Mouse (Mus musculus): ENCODE measurements around the gene Fam118a. TPM values are rescaled to one million over a fixed set of nuclear protein-coding genes. Genes with fewer than 3 reads are reported as not detected.

Gene Fam118a
- polyA plus RNA-seq, 1 experiment from 2014 or later, result 30.4 TPM

DNA sequence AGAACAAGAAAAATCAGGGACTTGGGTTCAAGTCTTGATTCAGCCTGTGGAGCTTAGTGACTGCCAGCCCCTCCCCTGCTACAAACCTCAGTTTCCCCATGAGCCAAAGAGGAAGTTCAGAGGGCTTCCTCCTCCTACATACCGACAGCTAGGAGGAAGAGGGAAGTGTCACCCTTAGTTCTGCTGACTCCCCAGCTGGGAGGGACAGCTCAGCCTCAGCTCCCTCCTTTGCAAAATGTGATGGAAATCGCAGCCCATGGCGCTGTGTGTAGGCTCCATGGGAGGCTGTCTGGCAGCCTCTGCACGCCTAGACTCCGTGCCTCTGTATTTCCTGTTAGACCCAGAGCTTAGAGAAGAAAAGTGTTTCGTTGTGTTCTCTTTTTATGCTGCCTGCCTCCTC, 34.2 kb upstream of the Fam118a start:
- no peak overlapping the region for H3K9ac ChIP-seq
- WGBS, result 27% methylated on average over 6 of the region's 6 CpGs
- H3K27ac ChIP-seq, result peak overlapping the region; percentile 57; the same call in 1 of the 2 replicates
- H3K4me1 ChIP-seq, result no peaks in the 10 kb centered on the region
- ATAC-seq (ENCODE audit: insufficient read depth, low FRiP score, low read depth), result no peak
- no peak overlapping the region for H3K4me3 ChIP-seq (replicated peaks)
- H3K9me3 ChIP-seq, result no peaks in the 10 kb centered on the region
- no peak overlapping the region for H3K4me2 ChIP-seq
- no peaks in the 10 kb centered on the region for H3K36me3 ChIP-seq
- H3K27me3 ChIP-seq (replicated peaks), result no peaks in the 10 kb centered on the region

DNA sequence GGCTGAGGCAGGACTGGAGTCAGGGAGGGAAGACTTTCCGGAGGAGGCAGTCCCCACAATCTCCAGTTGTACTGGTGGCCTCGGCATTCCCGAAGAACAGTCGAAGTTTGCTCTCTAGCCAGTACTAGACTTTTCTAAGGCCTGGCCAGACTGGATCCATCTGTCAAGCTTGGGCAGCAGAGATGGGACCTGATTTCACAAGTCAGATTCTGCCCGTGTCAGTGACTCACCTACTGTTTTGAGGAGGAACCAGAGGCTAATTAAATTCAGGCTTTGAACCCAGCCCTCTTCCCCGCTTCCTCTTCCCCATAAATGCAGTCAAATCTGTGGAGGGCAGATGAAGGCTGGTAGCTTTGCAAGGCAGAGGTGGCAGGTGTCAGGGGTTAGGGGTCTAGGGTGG, 33.7 kb upstream of the Fam118a start:
- Histone ChIP-seq H3K27ac (peak overlapping the region; percentile 57; the same call in 1 of the 2 replicates), H3K4me3 (replicated peaks) (no peak overlapping the region), H3K36me3 (no peaks in the 10 kb centered on the region), H3K27me3 (replicated peaks) (no peaks in the 10 kb centered on the region), H3K4me2 (no peak overlapping the region), H3K9ac (no peak overlapping the region), H3K4me1 (no peaks in the 10 kb centered on the region), H3K9me3 (no peaks in the 10 kb centered on the region)
- ATAC-seq (ENCODE audit: insufficient read depth, low FRiP score, low read depth), result no peak
- 31% methylated on average over 6 of the region's 6 CpGs for WGBS

DNA sequence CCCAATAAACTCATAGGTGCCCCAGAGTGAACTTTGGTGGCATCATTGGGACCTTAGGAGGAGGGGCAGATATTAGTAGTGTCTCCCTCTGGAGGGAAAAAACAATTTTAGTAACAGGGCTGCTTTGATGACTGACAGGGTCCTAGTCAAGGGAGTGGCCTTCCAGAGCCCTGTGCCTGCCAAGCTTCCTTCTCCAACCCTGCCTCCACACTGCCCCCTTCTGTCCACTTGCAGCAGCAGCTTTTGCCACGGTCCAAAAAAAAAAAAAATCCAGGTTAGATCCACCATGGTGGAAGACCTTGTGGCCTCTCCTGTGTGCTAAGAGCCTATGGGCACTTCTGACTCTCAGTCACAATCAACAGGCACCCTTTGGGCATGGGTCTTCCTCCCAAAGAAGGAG, 32.8 kb upstream of the Fam118a start:
- Histone ChIP-seq H3K27ac (no peak overlapping the region), H3K4me2 (no peak overlapping the region), H3K9ac (no peak overlapping the region), H3K27me3 (replicated peaks) (no peaks in the 10 kb centered on the region), H3K4me3 (replicated peaks) (no peak overlapping the region), H3K9me3 (no peaks in the 10 kb centered on the region), H3K36me3 (no peaks in the 10 kb centered on the region), H3K4me1 (no peaks in the 10 kb centered on the region)
- WGBS, result 20% methylated on average over 1 of the region's 1 CpGs
- no peak for ATAC-seq (ENCODE audit: insufficient read depth, low FRiP score, low read depth)

DNA sequence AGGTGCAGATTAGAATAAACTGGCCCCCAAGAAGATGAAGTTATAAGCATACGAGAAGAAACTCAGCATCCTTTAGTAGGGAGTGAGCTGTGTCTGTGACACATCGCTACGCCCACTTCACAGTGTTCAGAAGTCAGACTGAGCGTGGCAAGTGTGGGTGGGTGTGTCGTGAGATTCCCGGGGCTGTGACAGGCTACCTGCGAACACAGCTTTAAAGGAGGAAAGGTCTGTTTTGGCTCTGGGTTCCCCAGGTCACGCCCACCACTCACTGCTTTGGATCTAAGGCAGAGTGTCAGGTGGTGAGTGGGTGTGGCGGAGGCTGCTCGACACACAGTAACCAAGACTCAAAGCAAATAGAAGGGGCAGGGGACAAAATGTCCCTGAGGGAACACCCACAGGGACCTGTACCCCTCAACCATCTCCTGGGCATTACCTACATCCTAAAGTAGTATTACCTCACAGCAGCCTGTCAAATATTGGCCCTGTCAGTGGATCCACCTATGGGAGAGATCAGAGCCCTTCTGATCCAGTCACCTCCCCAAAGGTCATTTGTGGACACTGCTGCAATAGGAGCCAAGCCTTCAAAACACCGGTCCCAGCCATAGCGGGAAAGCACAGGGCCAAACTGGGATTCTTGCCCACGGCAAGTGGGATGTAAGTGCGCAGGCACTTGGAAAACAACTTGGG, 30.8 kb upstream of the Fam118a start:
- H3K4me3 ChIP-seq (replicated peaks), result no peak overlapping the region
- WGBS, result 60% methylated on average over 14 of the region's 14 CpGs
- no peaks in the 10 kb centered on the region for H3K9me3 ChIP-seq
- no peaks in the 10 kb centered on the region for H3K27me3 ChIP-seq (replicated peaks)
- no peaks in the 10 kb centered on the region for H3K4me1 ChIP-seq
- no peak overlapping the region for H3K4me2 ChIP-seq
- no peaks in the 10 kb centered on the region for H3K36me3 ChIP-seq
- ATAC-seq (ENCODE audit: insufficient read depth, low FRiP score, low read depth), result no peak
- H3K9ac ChIP-seq, result no peak overlapping the region
- H3K27ac ChIP-seq, result no peak overlapping the region

DNA sequence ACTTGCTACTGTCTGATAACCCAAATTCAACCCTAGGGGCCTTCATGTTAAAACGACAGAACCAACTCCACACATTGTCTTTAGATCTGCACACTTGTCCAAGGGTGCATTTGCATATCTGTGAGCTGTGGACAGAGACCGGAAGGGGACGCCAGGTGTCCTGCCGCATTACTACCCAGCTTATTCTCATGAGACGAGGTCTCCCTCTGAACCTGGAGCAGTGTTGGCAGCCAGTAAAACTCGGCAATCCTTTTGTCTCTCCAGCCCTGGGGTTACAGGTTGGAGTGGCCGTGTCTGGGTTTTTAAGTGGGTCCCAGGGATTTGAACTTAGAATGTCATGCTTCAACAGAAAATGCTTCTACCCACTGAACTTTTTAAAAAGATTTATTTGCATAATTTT, 28.8 kb upstream of the Fam118a start:
- 69% methylated on average over 7 of the region's 7 CpGs for WGBS
- H3K4me1 ChIP-seq, result no peaks in the 10 kb centered on the region
- no peaks in the 10 kb centered on the region for H3K36me3 ChIP-seq
- no peak overlapping the region for H3K9ac ChIP-seq
- no peak for ATAC-seq (ENCODE audit: insufficient read depth, low FRiP score, low read depth)
- no peaks in the 10 kb centered on the region for H3K9me3 ChIP-seq
- H3K4me3 ChIP-seq (replicated peaks), result no peak overlapping the region
- H3K4me2 ChIP-seq, result no peak overlapping the region
- no peaks in the 10 kb centered on the region for H3K27me3 ChIP-seq (replicated peaks)
- H3K27ac ChIP-seq, result no peak overlapping the region

DNA sequence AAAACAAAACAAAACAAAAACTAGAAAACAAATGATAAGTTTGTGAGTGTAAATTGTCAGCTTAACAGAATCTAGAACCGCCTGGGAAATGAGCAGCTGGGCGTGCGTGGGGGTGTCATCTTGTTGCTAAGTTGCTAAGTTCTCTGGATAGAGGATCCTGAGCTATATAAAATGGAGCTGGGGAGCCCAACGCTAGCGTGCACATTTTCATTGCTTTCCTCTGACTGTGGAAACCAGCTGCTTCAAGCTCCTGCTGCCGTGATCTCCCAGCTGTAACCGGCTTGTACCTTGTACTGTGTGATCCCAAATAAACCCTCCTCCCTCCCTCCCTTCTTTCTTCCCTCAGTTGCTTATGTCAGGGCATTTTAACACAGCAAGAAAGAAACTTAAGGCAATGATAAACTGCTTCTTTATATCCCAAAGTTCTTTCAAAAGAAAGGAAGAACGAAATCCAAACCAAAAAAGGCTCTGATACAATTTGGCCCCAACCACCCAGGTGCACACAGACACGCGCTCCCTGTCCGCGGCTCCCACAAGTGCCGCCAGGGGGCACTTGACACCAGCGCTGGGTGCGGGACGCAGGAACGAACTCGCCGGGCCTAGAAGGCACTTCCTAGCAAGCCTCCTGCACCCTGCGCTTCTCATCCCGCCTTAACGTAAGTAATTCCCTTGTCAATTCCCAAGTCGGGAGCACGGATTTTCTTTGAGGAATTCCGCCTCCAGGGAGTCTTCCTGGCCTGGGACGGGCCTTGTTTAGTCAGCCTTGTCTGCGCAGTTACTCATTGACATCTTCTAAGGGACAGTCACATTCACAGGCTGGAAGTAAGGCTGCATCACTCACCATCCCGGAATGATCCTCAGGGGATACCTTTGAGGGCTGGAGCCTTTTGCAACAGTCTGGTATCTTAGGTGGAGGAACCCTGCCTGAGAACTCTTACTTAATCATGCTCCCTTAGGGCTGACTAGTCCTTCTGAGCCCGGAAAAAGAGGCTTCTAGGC, 27.5 kb upstream of the Fam118a start:
- no peaks in the 10 kb centered on the region for H3K4me1 ChIP-seq
- H3K4me2 ChIP-seq, result peak overlapping the region; percentile 24; the same call in 1 of the 2 replicates
- no peaks in the 10 kb centered on the region for H3K36me3 ChIP-seq
- WGBS, result 17% methylated on average over 29 of the region's 29 CpGs
- no peaks in the 10 kb centered on the region for H3K9me3 ChIP-seq
- no peaks in the 10 kb centered on the region for H3K27me3 ChIP-seq (replicated peaks)
- no peak overlapping the region for H3K4me3 ChIP-seq (replicated peaks)
- no peak overlapping the region for H3K27ac ChIP-seq
- H3K9ac ChIP-seq, result no peak overlapping the region
- peak; percentile 70; the same call in 1 of the 2 replicates for ATAC-seq (ENCODE audit: insufficient read depth, low FRiP score, low read depth)

DNA sequence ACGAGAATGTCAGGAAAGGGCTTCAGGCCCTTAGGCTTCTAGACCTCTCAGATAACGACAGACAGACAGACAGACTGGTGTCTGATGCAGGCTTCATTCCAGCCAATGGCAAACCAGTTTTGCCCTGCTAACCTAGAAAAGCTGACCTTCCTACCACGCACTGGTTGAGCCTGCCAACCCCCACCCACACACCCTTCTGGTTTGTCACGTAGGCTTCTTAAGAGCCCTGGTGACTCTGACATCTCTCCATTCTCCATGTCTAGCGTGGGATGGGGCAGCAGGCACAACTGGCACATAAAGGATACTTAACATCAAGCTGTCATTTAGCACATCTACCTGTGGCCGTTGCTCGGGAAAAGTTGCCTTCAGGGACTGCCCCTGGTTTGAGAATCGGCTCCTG, 19.1 kb upstream of the Fam118a start:
- 83% methylated on average over 8 of the region's 8 CpGs for WGBS
- Histone ChIP-seq H3K4me2 (no peak overlapping the region), H3K9ac (no peak overlapping the region), H3K4me3 (replicated peaks) (no peak overlapping the region), H3K27me3 (replicated peaks) (no peaks in the 10 kb centered on the region), H3K4me1 (peaks cover 12% of the 10 kb centered on the region), H3K9me3 (no peaks in the 10 kb centered on the region), H3K27ac (no peak overlapping the region), H3K36me3 (no peaks in the 10 kb centered on the region)
- ATAC-seq (ENCODE audit: insufficient read depth, low FRiP score, low read depth), result no peak

DNA sequence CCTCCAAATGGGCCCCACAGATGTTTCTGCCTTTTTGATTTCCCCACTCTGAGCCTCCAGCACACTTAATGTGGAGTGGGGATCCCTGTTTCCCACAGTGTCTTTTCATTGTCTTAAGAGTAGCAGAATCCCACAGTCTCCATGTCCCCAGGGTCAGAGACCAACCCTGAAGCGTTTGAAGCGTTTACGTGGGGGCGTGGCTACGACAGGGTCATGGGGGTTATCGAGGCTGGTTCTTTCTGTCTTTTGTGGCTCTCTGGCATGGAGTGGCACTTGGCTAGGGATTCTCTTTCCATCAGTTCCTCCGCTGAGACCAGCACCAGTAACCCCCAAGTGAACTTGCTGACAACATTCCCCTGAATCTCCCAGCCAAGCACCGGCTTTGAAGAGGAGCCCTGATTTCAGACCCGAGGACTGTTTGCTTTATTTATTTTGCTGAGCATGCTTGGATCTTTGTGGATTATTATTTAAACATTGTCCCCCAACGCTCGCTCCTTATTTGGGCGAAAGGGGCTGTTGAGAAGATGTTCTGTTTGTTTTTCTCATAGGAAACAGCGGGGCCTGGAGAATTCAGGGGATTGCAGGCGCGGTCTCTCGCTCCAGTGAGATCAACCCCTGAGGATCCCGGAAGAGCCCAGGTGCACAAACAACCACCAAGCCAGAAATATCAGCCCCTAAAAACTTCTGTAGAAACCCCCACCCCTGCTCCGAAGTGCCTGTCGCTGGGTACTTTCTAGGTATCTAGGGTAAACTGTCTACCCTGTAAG, 16.7 kb upstream of the Fam118a start:
- Histone ChIP-seq H3K9me3 (no peaks in the 10 kb centered on the region), H3K4me3 (replicated peaks) (no peak overlapping the region; the same call in 1 of the 2 replicates), H3K27ac (peak overlapping the region; percentile 75), H3K4me1 (peaks cover 18% of the 10 kb centered on the region), H3K4me2 (peak overlapping the region; percentile 29), H3K27me3 (replicated peaks) (no peaks in the 10 kb centered on the region), H3K36me3 (no peaks in the 10 kb centered on the region), H3K9ac (no peak overlapping the region)
- 21% methylated on average over 19 of the region's 19 CpGs for WGBS
- ATAC-seq (ENCODE audit: insufficient read depth, low FRiP score, low read depth), result no peak

DNA sequence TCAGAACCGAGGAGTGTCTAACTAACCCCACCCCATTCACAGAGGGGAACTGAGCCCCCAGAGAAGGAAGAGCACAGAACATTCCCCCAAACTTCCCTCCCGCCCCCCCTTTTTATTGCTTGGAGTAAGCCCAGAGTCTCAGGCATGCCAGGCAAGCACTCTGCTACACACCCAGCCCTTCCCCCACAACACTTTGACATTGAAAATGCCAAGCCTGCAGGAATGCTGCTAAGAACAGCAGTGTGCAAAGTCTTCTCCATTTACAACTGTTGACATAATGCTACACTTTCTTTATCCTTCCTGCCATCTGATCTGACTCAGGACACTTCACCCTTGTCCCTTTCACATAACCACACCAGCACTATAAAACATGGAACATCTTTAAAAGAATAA, 16.1 kb upstream of the Fam118a start:
- ATAC-seq (ENCODE audit: insufficient read depth, low FRiP score, low read depth), result peak; percentile 45; the same call in 1 of the 2 replicates
- H3K27me3 ChIP-seq (replicated peaks), result no peaks in the 10 kb centered on the region
- H3K4me2 ChIP-seq, result peak overlapping the region; percentile 29; the same call in 1 of the 2 replicates
- 39% methylated on average over 2 of the region's 2 CpGs for WGBS
- H3K4me1 ChIP-seq, result peaks cover 22% of the 10 kb centered on the region
- H3K4me3 ChIP-seq (replicated peaks), result no peak overlapping the region
- H3K9me3 ChIP-seq, result no peaks in the 10 kb centered on the region
- H3K9ac ChIP-seq, result no peak overlapping the region
- H3K36me3 ChIP-seq, result no peaks in the 10 kb centered on the region
- peak overlapping the region; percentile 75 for H3K27ac ChIP-seq

DNA sequence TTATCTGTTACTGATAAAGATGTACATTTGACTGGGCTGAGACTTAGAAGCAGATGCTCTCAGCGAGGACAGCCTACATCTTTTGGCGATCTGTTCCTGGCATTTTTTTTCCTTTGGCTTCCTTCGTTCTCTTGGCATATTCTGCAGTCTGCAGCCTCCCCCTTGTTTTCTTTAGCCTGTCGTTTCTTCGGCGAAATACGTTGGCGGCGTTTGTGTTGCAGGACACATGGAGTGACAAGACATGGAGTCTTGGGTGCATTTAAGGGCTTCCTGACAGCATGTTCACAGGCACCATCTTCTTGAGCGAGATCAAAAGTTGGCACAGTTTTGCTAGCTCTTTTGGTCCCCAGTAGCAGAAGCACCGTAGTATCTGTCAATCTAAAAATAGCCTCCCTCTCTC, 13.0 kb upstream of the Fam118a start:
- Histone ChIP-seq H3K27ac (no peak overlapping the region), H3K4me3 (replicated peaks) (no peak overlapping the region), H3K9ac (no peak overlapping the region), H3K9me3 (no peaks in the 10 kb centered on the region), H3K36me3 (no peaks in the 10 kb centered on the region), H3K4me2 (no peak overlapping the region), H3K27me3 (replicated peaks) (no peaks in the 10 kb centered on the region), H3K4me1 (peaks cover 22% of the 10 kb centered on the region)
- 83% methylated on average over 11 of the region's 11 CpGs for WGBS
- no peak for ATAC-seq (ENCODE audit: insufficient read depth, low FRiP score, low read depth)

DNA sequence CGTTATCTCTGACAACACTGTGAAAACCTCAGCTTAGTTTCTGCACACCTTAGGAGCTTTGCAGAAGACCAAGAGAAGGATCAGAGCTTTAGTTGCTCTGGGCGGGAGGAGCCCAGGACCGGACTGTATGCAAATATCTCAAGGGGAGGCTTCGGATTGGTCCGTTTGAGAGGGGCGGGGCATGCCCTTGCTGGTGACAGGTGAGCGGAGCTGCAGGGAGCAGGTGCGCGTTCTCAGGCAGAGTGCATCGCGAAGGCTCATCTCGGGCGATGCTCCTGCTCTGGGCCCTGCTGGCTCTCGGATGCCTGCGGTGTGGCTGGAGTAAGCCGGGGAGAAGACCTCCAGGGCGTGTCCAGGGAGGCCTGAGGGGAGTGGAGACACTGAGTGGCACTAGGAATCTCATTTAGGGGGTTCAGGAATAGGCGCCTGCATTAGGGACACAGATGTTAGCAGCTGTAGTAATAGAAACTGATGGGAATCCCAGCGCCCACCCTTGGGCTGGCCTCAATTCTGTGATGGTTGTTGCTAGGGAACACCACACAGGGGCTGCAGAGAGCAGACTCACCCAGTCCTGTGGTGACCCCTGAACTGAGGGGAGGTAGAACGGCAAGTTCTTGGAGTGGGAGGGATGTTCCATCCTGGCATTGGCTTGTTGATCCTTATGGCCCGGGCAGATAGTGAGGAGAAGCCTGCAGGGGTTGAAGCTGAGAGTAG, 11.6 kb upstream of the Fam118a start, which contains the start of gene Upk3a:
Gene Upk3a, plus strand, starts transcription at position 191 of the 714 bp plus-strand sequence.
- H3K4me1 ChIP-seq, result peaks cover 16% of the 10 kb centered on the region
- no peak within 1 kb of the TSS for H3K27ac ChIP-seq
- H3K4me2 ChIP-seq, result peak within 1 kb of the TSS; percentile 21; the same call in 1 of the 2 replicates

More for the DNA sequence above, 11.6 kb upstream of the Fam118a start, which contains the start of gene Upk3a:
- Histone ChIP-seq H3K4me3 (replicated peaks) (no peak within 1 kb of the TSS), H3K9ac (no peak within 1 kb of the TSS), H3K36me3 (no peaks in the 10 kb centered on the region), H3K27me3 (replicated peaks) (no peaks in the 10 kb centered on the region), H3K9me3 (no peaks in the 10 kb centered on the region)
- 7% methylated on average over 21 of the region's 21 CpGs for WGBS
- ATAC-seq (ENCODE audit: insufficient read depth, low FRiP score, low read depth), result peak; percentile 59; the same call in 1 of the 2 replicates
